23 mouse cellular contexts compared by ENCODE assay signal in the genomic region with DNA sequence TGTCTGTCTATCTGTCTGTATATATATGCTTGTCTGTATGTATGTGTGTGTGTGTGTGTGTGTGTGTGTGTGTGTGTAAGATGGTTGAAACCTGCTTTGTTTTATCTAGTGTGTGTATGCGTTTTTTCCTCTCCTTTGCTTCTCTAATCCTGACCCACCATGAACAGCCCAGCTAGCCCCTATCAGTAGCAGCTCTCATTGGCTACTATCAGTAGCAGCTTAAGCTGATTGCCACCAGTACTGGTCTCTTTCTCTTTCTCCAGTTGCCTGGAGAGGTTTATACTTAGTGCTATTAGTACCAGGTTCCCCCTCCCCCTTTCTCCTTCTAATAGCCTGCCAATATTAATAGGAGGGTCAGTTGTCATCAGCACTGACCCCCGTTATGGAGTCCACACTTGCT.
A peak's percentile ranks its signal among the peaks of the same experiment; 100 is the strongest.
DNase-seq lines count a peak whose midpoint lies in the region; ATAC-seq and TF ChIP-seq lines count a peak whose summit lies in the region.
"Had no signal": no experiment of that assay in that cellular context is flagged by ENCODE, and none has a peak within 500 bp of the region (broad histone marks: within the 10 kb centered on the region; RNA-seq: fewer than 3 reads in every experiment).

No protein-coding gene starts in this region.

- no peak overlapping the region for H3K4me3 ChIP-seq in liver, embryonic 12.5 days
- H3K4me3 ChIP-seq in liver, postnatal 0 days (ENCODE audit: low read depth, low read length): no peak overlapping the region
- H3K4me3 ChIP-seq in kidney, embryonic 15.5 days (replicated peaks): no peak overlapping the region
- H3K4me3 ChIP-seq: embryonic facial prominence, embryonic 10.5 days; embryonic facial prominence, embryonic 12.5 days; forebrain, embryonic 13.5 days; forebrain, embryonic 15.5 days had no signal

- H3K27ac ChIP-seq in liver, embryonic 12.5 days: no peak overlapping the region
- H3K27ac ChIP-seq in liver, postnatal 0 days (ENCODE audit: low read depth): no peak overlapping the region
- H3K27ac ChIP-seq in kidney, embryonic 15.5 days: no peak overlapping the region
- H3K27ac ChIP-seq: embryonic facial prominence, embryonic 10.5 days; embryonic facial prominence, embryonic 12.5 days; forebrain, embryonic 13.5 days; forebrain, embryonic 15.5 days had no signal

- H3K27me3 ChIP-seq in liver, embryonic 12.5 days (replicated peaks): no peaks in the 10 kb centered on the region
- no peaks in the 10 kb centered on the region for H3K27me3 ChIP-seq in liver, postnatal 0 days (ENCODE audit: insufficient read depth, low read length)
- H3K27me3 ChIP-seq in kidney, embryonic 15.5 days: no peaks in the 10 kb centered on the region
- H3K27me3 ChIP-seq: CH12.LX; embryonic facial prominence, embryonic 12.5 days; forebrain, embryonic 13.5 days; forebrain, embryonic 15.5 days; Patski had no signal

- H3K36me3 ChIP-seq in liver, embryonic 12.5 days: no peaks in the 10 kb centered on the region
- H3K36me3 ChIP-seq in liver, postnatal 0 days (replicated peaks; ENCODE audit: insufficient read depth, low read length): no peaks in the 10 kb centered on the region
- H3K36me3 ChIP-seq in kidney, embryonic 15.5 days: peaks cover 5% of the 10 kb centered on the region
- H3K36me3 ChIP-seq: forebrain, embryonic 15.5 days had no signal

- TF ChIP-seq CTCF in liver, postnatal 0 days (IDR thresholded peaks at IDR 0.05; ENCODE audit: low read depth): no peak

- peak; percentile 62 for DNase-seq in heart, adult 11 months
- DNase-seq in heart, adult 8-10 months (ENCODE audit: low spot score): no peak
- DNase-seq in liver, postnatal 0 days: no peak
- DNase-seq: adrenal gland, adult 8-10 months; adrenal gland, postnatal 14 days; adrenal gland, postnatal 36 days; B cell, adult 2 months; cerebellum, adult 11-12 months; cerebellum, adult 2 months; cerebellum, adult 9-10 months; cerebellum, postnatal 10 days; cerebellum, postnatal 25 days; forebrain, postnatal 0 days had no signal

- no peak overlapping the region for H3K9ac ChIP-seq in liver, embryonic 12.5 days
- H3K9ac ChIP-seq in liver, postnatal 0 days (replicated peaks): no peak overlapping the region
- H3K9ac ChIP-seq in kidney, embryonic 15.5 days: no peak overlapping the region
- H3K9ac ChIP-seq: embryonic facial prominence, embryonic 12.5 days; forebrain, embryonic 13.5 days; forebrain, embryonic 15.5 days; forebrain, postnatal 0 days had no signal

- no peak overlapping the region for H3K4me2 ChIP-seq in liver, embryonic 12.5 days
- H3K4me2 ChIP-seq in liver, postnatal 0 days (ENCODE audit: low read depth, low read length): no peak overlapping the region
- H3K4me2 ChIP-seq in kidney, embryonic 15.5 days: no peak overlapping the region
- H3K4me2 ChIP-seq: embryonic facial prominence, embryonic 12.5 days; forebrain, embryonic 13.5 days; forebrain, embryonic 15.5 days had no signal

- 0 out of 2 replicates have a peak, but pooled peaks have one; percentile 52 for ATAC-seq in liver, embryonic 12.5 days
- no peak for ATAC-seq in liver, postnatal 0 days
- ATAC-seq in kidney, embryonic 15.5 days (replicated peaks; ENCODE audit: low FRiP score): no peak
- ATAC-seq: activated CD4-positive, CD25-positive, alpha-beta regulatory T cell, adult 4 months; CD4-positive, CD25-positive, alpha-beta regulatory T cell, adult 4 months; forebrain, embryonic 13.5 days; forebrain, embryonic 15.5 days; forebrain, postnatal 0 days; Patski had no signal

- peaks cover 7% of the 10 kb centered on the region for H3K4me1 ChIP-seq in liver, embryonic 12.5 days
- H3K4me1 ChIP-seq in liver, postnatal 0 days (ENCODE audit: insufficient read depth): no peaks in the 10 kb centered on the region
- no peaks in the 10 kb centered on the region for H3K4me1 ChIP-seq in kidney, embryonic 15.5 days
- H3K4me1 ChIP-seq: embryonic facial prominence, embryonic 10.5 days; embryonic facial prominence, embryonic 12.5 days had no signal

- H3K9me3 ChIP-seq in liver, embryonic 12.5 days (replicated peaks): no peaks in the 10 kb centered on the region
- H3K9me3 ChIP-seq in liver, postnatal 0 days (ENCODE audit: low read length): no peaks in the 10 kb centered on the region; the same call in 1 of the 2 replicates
- peaks cover 6% of the 10 kb centered on the region; the same call in 1 of the 2 replicates for H3K9me3 ChIP-seq in kidney, embryonic 15.5 days (replicated peaks)
- H3K9me3 ChIP-seq: embryonic facial prominence, embryonic 10.5 days; embryonic facial prominence, embryonic 12.5 days; forebrain, embryonic 13.5 days; forebrain, embryonic 15.5 days had no signal

- WGBS in liver, embryonic 12.5 days (ENCODE audit: insufficient replicate concordance): 58% methylated on average over 2 of the region's 2 CpGs
- whole genome bisulfite sequencing in liver, postnatal 0 days (ENCODE audit: insufficient replicate concordance): 87% methylated on average over 2 of the region's 2 CpGs
- 84% methylated on average over 2 of the region's 2 CpGs for WGBS in kidney, embryonic 15.5 days

- TF ChIP-seq EP300 in liver, postnatal 0 days (IDR thresholded peaks at IDR 0.05; ENCODE audit: low read depth): no peak
